Mouse (Mus musculus) lung, adult 10 weeks (tissue): Measurements from ENCODE around the gene Mcam. TPM values are rescaled to one million over a fixed set of nuclear protein-coding genes. Genes with fewer than 3 reads are reported as not detected.

Source experiments
- polyA plus RNA-seq: library from polyadenylated mRNA; stranded (reverse); fragments of 350-450 nt; fragmentation: Illumina TruSeq; extraction: RNeasy Lipid Tissue Mini Kit (QIAGEN cat#74804); gene quantifications from one replicate; pipeline ENCODE4 v1.2.3, GENCODE M21; 2014; ENCODE audit warnings: low read depth, low replicate concordance; ENCODE audit not compliant: insufficient read depth

Mcam gene
- 131 TPM for polyA plus RNA-seq

DNA sequence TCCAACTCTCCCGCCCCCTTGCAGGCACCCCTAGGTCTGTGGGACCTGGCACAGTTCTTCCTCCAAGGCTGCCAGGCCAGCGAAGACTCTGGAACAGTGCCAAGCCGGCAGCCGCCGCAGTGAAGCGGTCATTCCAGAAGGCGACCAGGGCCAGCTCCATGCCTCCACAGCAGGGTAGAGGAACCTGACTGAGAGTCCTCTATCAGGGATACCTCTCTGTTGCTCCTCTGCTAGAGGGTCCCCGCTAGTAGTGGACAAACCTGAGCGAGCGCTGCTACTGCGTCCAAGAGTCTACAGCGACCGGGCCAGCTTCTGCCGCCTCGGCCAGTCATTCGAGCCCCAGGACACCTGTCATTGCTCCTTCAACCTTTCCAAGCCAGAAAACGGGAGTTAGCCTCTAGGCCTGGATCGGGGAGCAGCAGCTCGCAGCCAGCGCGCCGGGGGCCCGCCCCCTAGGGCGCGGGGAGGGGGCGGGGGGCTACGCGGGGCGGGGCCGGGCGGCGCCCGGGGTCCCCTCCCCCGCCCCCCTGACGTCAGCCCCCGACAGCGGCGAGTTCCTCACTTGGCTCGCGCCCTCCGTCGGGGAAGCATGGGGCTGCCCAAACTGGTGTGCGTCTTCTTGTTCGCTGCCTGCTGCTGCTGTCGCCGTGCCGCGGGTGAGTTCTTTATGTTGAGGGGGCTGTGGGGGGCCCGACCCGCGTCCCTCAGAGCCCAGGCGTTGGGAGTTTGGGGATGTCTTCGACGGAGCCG lies at the start of gene Mcam:
Gene Mcam (plus strand): TSS at position 369 of the 750 bp plus-strand sequence.

DNA sequence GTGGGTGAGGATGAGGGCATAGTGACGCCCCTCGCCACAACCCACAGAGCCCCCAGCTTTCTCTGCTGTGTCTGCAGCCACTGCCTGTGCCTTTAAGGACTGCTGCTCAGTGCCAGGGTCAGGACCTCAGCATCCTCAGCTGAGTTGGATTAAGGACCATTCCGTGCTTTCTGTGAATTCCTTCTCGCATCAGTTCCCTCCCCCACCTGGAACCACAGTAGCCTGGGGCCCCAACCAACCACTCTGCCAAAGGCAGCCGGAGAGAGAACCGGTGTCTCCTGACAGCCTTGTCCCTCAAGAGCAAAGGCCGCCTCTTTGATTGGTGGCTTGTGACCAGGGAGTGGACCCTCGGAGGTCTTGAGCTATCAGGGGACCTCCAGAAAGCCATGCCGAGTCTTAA lies 32.8 kb upstream of the Mcam start, which contains the start of gene Mfrp:
Gene Mfrp (plus strand): TSS at position 240 of the 400 bp plus-strand sequence.

DNA sequence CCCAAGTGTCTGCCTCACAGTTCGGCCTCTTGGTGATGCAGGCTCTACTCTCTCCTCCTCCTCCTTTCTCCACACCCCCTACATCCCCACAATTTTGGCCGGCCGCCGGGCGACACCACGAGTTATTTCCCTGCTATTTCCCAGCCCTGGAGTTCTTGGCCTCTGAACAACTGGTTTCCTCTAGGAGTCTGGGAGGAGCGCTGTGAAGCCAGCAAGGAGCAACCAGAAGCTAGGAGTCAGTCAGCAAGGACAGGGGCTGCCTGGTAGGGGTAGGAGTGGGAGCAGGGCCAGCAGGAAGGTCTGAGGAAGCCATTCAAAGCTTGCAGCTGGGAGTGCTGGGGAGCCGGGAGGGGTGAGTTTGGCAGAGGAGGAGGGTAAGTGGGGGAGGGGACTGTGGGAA lies 27.2 kb upstream of the Mcam start, which contains the start of gene C1qtnf5:
Gene C1qtnf5 (plus strand): TSS at position 136 of the 400 bp plus-strand sequence.

DNA sequence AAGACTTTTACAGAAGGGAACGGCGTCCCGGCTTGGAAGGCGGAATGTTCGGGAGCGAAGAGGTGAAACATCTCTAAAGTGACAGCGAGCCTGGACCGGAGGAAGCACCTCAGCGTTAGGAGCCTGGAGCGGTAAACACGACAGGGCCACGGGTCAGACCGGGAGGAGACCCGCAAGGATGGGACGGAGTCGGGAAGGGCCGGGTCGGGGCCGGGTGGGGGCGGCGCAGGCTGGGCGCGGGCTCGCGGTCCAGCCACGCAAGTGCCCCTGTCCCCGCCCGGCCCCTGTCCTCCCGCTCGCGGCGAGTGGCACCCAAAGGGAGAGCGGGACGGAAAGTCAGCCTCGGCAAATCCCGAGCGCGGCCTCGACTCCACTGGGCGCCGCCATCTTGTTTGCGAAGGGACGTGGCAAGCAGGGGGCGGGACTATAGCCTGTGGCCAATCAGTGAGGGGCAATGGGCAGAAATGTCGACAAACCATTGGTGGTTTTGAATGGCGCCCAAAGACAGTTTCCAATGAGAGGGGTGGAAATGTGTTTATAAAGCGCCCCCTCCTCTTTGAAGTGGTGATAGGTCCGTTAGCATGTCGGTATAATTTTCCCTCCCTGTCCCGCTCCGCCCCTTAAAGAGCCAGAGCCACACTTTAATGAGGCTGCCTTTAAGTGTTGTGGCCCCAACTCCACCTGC lies 21.0 kb upstream of the Mcam start, which contains the start of the genes Gm49380 and Rnf26:
Gene Gm49380 (minus strand): TSS at position 396 of the 685 bp plus-strand sequence.
Gene Rnf26 (minus strand): TSS at position 413 of the 685 bp plus-strand sequence.

Other genes with a start within 250 kb of the Mcam start
- 31.2 TPM for gene Thy1, start 91.1 kb upstream of the Mcam start, polyA plus RNA-seq
- gene Usp2, start 67.4 kb upstream of the Mcam start, polyA plus RNA-seq, result 8.4 TPM
- not detected for gene Mfrp, start 32.7 kb upstream of the Mcam start, polyA plus RNA-seq
- gene C1qtnf5, start 27.2 kb upstream of the Mcam start, polyA plus RNA-seq, result 21.8 TPM
- gene Gm49380, start 21.0 kb upstream of the Mcam start, polyA plus RNA-seq, result not detected
- gene Rnf26, start 21.0 kb upstream of the Mcam start, polyA plus RNA-seq, result 8.9 TPM
- gene Cbl, start 99.6 kb downstream of the Mcam start, polyA plus RNA-seq, result 8.7 TPM
- gene Ccdc153, start 106.2 kb downstream of the Mcam start, polyA plus RNA-seq, result 174 TPM
- not detected for gene Pdzd3, start 117.0 kb downstream of the Mcam start, polyA plus RNA-seq
- gene Nlrx1, start 134.1 kb downstream of the Mcam start, polyA plus RNA-seq, result 4.5 TPM
- gene Abcg4, start 154.1 kb downstream of the Mcam start, polyA plus RNA-seq, result 0.10 TPM
- gene Hinfp, start 171.2 kb downstream of the Mcam start, polyA plus RNA-seq, result 7.0 TPM
- 13.7 TPM for gene C2cd2l, start 185.8 kb downstream of the Mcam start, polyA plus RNA-seq
- 18.8 TPM for gene Dpagt1, start 191.6 kb downstream of the Mcam start, polyA plus RNA-seq
- 15.0 TPM for gene H2afx, start 200.2 kb downstream of the Mcam start, polyA plus RNA-seq
- gene Hmbs, start 209.8 kb downstream of the Mcam start, polyA plus RNA-seq, result 24.9 TPM
- 18.7 TPM for gene Vps11, start 227.2 kb downstream of the Mcam start, polyA plus RNA-seq
- gene Hyou1, start 245.0 kb downstream of the Mcam start, polyA plus RNA-seq, result 33.2 TPM